In the genomic region with DNA sequence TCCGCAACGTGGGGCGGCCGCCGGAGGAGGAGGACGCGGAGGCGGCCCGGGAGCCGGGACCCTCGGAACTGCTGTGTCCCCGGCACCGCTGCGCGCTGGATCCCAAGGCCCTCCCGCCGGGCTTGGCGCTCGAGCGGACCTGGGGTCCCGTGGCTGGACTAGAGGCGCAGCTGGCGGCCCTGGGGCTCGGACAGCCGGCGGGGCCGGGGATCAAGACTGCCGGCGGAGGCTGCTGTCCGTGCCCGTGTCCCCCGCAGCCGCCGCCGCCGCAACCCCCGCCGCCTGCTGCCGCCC, we compare ENCODE assay signal across 8 mouse cellular contexts. TPM values are rescaled to one million over a fixed set of nuclear protein-coding genes. Genes with fewer than 3 reads are reported as not detected.
DNase-seq lines count a peak whose midpoint lies in the region; ATAC-seq and TF ChIP-seq lines count a peak whose summit lies in the region.

No protein-coding gene starts in this region.

- H3K4me3 ChIP-seq in heart, embryonic 11.5 days (ENCODE audit: low read depth, low read length), result peak overlapping the region; percentile 94
- H3K4me3 ChIP-seq in ES-Bruce4 (ENCODE audit: low read depth, low read length), result peak overlapping the region; percentile 79
- peak overlapping the region; percentile 100 for H3K4me3 ChIP-seq in embryonic facial prominence, embryonic 11.5 days (ENCODE audit: low read depth, low read length)
- peak overlapping the region; percentile 100 for H3K4me3 ChIP-seq in hindbrain, embryonic 14.5 days (replicated peaks; ENCODE audit: low read length)
- peak overlapping the region; percentile 90 for H3K4me3 ChIP-seq in liver, postnatal 0 days (ENCODE audit: low read depth, low read length)
- H3K4me3 ChIP-seq in small intestine, adult 2 months (ENCODE audit: low read depth, low read length), result peak overlapping the region; percentile 86

- peak overlapping the region; percentile 98 for H3K27ac ChIP-seq in heart, embryonic 11.5 days (ENCODE audit: low read depth, low read length)
- H3K27ac ChIP-seq in ES-Bruce4 (ENCODE audit: insufficient read depth, low read length), result no peak overlapping the region
- peak overlapping the region; percentile 76 for H3K27ac ChIP-seq in embryonic facial prominence, embryonic 11.5 days (replicated peaks; ENCODE audit: low read depth, low read length)
- H3K27ac ChIP-seq in hindbrain, embryonic 14.5 days, result peak overlapping the region; percentile 89
- H3K27ac ChIP-seq in liver, postnatal 0 days (ENCODE audit: low read depth), result peak overlapping the region; percentile 95
- H3K27ac ChIP-seq in small intestine, adult 2 months (ENCODE audit: insufficient read depth, low read depth, low read length), result peak overlapping the region; percentile 43; the same call in 1 of the 2 replicates

- no peak for TF ChIP-seq POLR2A in ES-Bruce4 (IDR thresholded peaks at IDR 0.05; ENCODE audit: insufficient read depth, low read length)
- no peak for TF ChIP-seq POLR2A in small intestine, adult 2 months (IDR thresholded peaks at IDR 0.05; ENCODE audit: low read depth, low read length)

- H3K27me3 ChIP-seq in heart, embryonic 11.5 days (ENCODE audit: control insufficient read depth, insufficient read depth, low read length), result no peaks in the 10 kb centered on the region
- no peaks in the 10 kb centered on the region for H3K27me3 ChIP-seq in ES-Bruce4 (ENCODE audit: control insufficient read depth, insufficient read depth, low read length, poor library complexity, severe bottlenecking)
- no peaks in the 10 kb centered on the region for H3K27me3 ChIP-seq in embryonic facial prominence, embryonic 11.5 days (ENCODE audit: control insufficient read depth, insufficient read depth, low read length)
- no peaks in the 10 kb centered on the region for H3K27me3 ChIP-seq in hindbrain, embryonic 14.5 days (ENCODE audit: control insufficient read depth, insufficient read depth, low read length)
- H3K27me3 ChIP-seq in liver, postnatal 0 days (ENCODE audit: insufficient read depth, low read length), result no peaks in the 10 kb centered on the region
- no peaks in the 10 kb centered on the region for H3K27me3 ChIP-seq in small intestine, adult 2 months (ENCODE audit: control insufficient read depth, insufficient read depth, low read length)

- H3K9me3 ChIP-seq in heart, embryonic 11.5 days (replicated peaks; ENCODE audit: control insufficient read depth, low read length), result no peaks in the 10 kb centered on the region
- H3K9me3 ChIP-seq in ES-Bruce4 (replicated peaks; ENCODE audit: control insufficient read depth, insufficient read depth, low read length, poor library complexity, severe bottlenecking), result no peaks in the 10 kb centered on the region
- H3K9me3 ChIP-seq in embryonic facial prominence, embryonic 11.5 days (replicated peaks; ENCODE audit: control insufficient read depth, low read length), result no peaks in the 10 kb centered on the region
- H3K9me3 ChIP-seq in hindbrain, embryonic 14.5 days (ENCODE audit: control insufficient read depth, low read length), result no peaks in the 10 kb centered on the region
- H3K9me3 ChIP-seq in liver, postnatal 0 days (ENCODE audit: low read length), result no peaks in the 10 kb centered on the region

- ATAC-seq in heart, embryonic 11.5 days (replicated peaks; ENCODE audit: insufficient number of reproducible peaks, low FRiP score, low TSS enrichment), result peak; percentile 47
- peak; percentile 37 for ATAC-seq in embryonic facial prominence, embryonic 11.5 days (replicated peaks; ENCODE audit: insufficient number of reproducible peaks, low FRiP score, low TSS enrichment, low read depth)
- ATAC-seq in hindbrain, embryonic 14.5 days (ENCODE audit: low FRiP score), result no peak; the same call in 1 of the 2 replicates
- 0 out of 2 replicates have a peak, but pooled peaks have one; percentile 14 for ATAC-seq in liver, postnatal 0 days

- no peak for TF ChIP-seq CTCF in ES-Bruce4 (IDR thresholded peaks at IDR 0.05; ENCODE audit: low read depth, low read length)
- no peak for TF ChIP-seq CTCF in liver, postnatal 0 days (IDR thresholded peaks at IDR 0.05; ENCODE audit: low read depth)
- TF ChIP-seq CTCF in small intestine, adult 2 months (IDR thresholded peaks at IDR 0.05; ENCODE audit: extremely low read depth, insufficient read length, insufficient replicate concordance, low read depth, low read length), result no peak

- no peak for DNase-seq in heart, postnatal 25 days (ENCODE audit: low spot score)
- peak; percentile 39 for DNase-seq in embryonic facial prominence, embryonic 11.5 days (ENCODE audit: low spot score)
- no peak for DNase-seq in hindbrain, embryonic 14.5 days (ENCODE audit: low spot score)
- no peak for DNase-seq in liver, postnatal 0 days
- DNase-seq in Muller cell, postnatal 12 days (ENCODE audit: inconsistent ontology term), result no peak

- 0% methylated on average over 18 of the region's 39 CpGs for WGBS in heart, embryonic 11.5 days (ENCODE audit: insufficient replicate concordance)
- under 1% methylated on average over 25 of the region's 39 CpGs for WGBS in embryonic facial prominence, embryonic 11.5 days
- 0% methylated on average over 22 of the region's 39 CpGs for WGBS in hindbrain, embryonic 14.5 days
- WGBS in liver, postnatal 0 days (ENCODE audit: insufficient replicate concordance), result under 1% methylated on average over 27 of the region's 39 CpGs
- WGBS in small intestine, adult 2 months, result under 1% methylated on average over 39 of the region's 39 CpGs

- H3K9ac ChIP-seq in heart, embryonic 11.5 days (ENCODE audit: low read depth, low read length), result peak overlapping the region; percentile 98
- H3K9ac ChIP-seq in ES-Bruce4 (ENCODE audit: low read depth, poor library complexity, severe bottlenecking), result peak overlapping the region; percentile 99
- peak overlapping the region; percentile 94 for H3K9ac ChIP-seq in embryonic facial prominence, embryonic 11.5 days (replicated peaks; ENCODE audit: low read length)
- H3K9ac ChIP-seq in hindbrain, embryonic 14.5 days, result peak overlapping the region; percentile 96
- H3K9ac ChIP-seq in liver, postnatal 0 days (replicated peaks), result peak overlapping the region; percentile 94

- no peak for TF ChIP-seq EP300 in ES-Bruce4 (IDR thresholded peaks at IDR 0.05; ENCODE audit: insufficient read depth, low read depth, low read length)
- no peak for TF ChIP-seq EP300 in liver, postnatal 0 days (IDR thresholded peaks at IDR 0.05; ENCODE audit: low read depth)

- peak overlapping the region; percentile 91 for H3K4me2 ChIP-seq in heart, embryonic 11.5 days
- peak overlapping the region; percentile 90 for H3K4me2 ChIP-seq in embryonic facial prominence, embryonic 11.5 days (ENCODE audit: low read depth, low read length)
- peak overlapping the region; percentile 98 for H3K4me2 ChIP-seq in hindbrain, embryonic 14.5 days (replicated peaks)
- peak overlapping the region; percentile 95 for H3K4me2 ChIP-seq in liver, postnatal 0 days (ENCODE audit: low read depth, low read length)

- intact Hi-C loops in heart, postnatal 25 days (cut with DNase I), result no loop called here

- H3K36me3 ChIP-seq in heart, embryonic 11.5 days (ENCODE audit: control insufficient read depth, insufficient read depth, low read length), result no peaks in the 10 kb centered on the region
- H3K36me3 ChIP-seq in ES-Bruce4 (ENCODE audit: control insufficient read depth, insufficient read depth, low read length, poor library complexity, severe bottlenecking), result no peaks in the 10 kb centered on the region
- H3K36me3 ChIP-seq in embryonic facial prominence, embryonic 11.5 days (replicated peaks; ENCODE audit: control insufficient read depth, insufficient read depth, low read depth, low read length), result no peaks in the 10 kb centered on the region
- no peaks in the 10 kb centered on the region; the same call in 1 of the 2 replicates for H3K36me3 ChIP-seq in hindbrain, embryonic 14.5 days (replicated peaks; ENCODE audit: control insufficient read depth, insufficient read depth)
- H3K36me3 ChIP-seq in liver, postnatal 0 days (replicated peaks; ENCODE audit: insufficient read depth, low read length), result no peaks in the 10 kb centered on the region; the same call in 1 of the 2 replicates
- no peaks in the 10 kb centered on the region for H3K36me3 ChIP-seq in small intestine, adult 2 months (ENCODE audit: control insufficient read depth, insufficient read depth, low read length)

- H3K4me1 ChIP-seq in heart, embryonic 11.5 days (ENCODE audit: control insufficient read depth, insufficient read depth, low read length), result peaks cover 19% of the 10 kb centered on the region
- no peaks in the 10 kb centered on the region for H3K4me1 ChIP-seq in ES-Bruce4 (ENCODE audit: control insufficient read depth, insufficient read depth, low read length)
- no peaks in the 10 kb centered on the region for H3K4me1 ChIP-seq in embryonic facial prominence, embryonic 11.5 days (ENCODE audit: control insufficient read depth, insufficient read depth, low read length)
- peaks cover 30% of the 10 kb centered on the region for H3K4me1 ChIP-seq in hindbrain, embryonic 14.5 days (replicated peaks; ENCODE audit: control insufficient read depth, insufficient read depth, low read length)
- H3K4me1 ChIP-seq in liver, postnatal 0 days (ENCODE audit: insufficient read depth), result peaks cover 30% of the 10 kb centered on the region
- H3K4me1 ChIP-seq in small intestine, adult 2 months (ENCODE audit: control insufficient read depth, insufficient read depth, insufficient read length, low read length), result peaks cover 7% of the 10 kb centered on the region; the same call in 1 of the 2 replicates

RNA-seq across cellular contexts. Expression of a gene that starts 0.2 kb away (rescaled TPM):
- polyA plus RNA-seq in heart, embryonic 11.5 days (2014; fragmentation: Nextera tagmentation; extraction: Ambion mirVana), result 2.2 and 2.9 TPM in 2 replicates
- 10 to 100 TPM; 17.9 to 19.9 TPM for total RNA-seq in heart, postnatal 25 days (2021)
- 21.1 and 25.5 TPM in 2 replicates for polyA plus RNA-seq in ES-Bruce4 (2011; ENCODE audit: insufficient read depth, insufficient read length, low read depth, missing spikeins)
- polyA plus RNA-seq in embryonic facial prominence, embryonic 11.5 days (2014; fragmentation: Nextera tagmentation; extraction: Ambion mirVana), result 2.4 and 2.8 TPM in 2 replicates
- polyA plus RNA-seq in hindbrain, embryonic 14.5 days (2014; fragmentation: Nextera tagmentation; extraction: Ambion mirVana), result 6.4 and 6.7 TPM in 2 replicates
- polyA plus RNA-seq in liver, postnatal 0 days (2015; fragmentation: Nextera tagmentation; extraction: Ambion mirVana), result 0.89 and 0.92 TPM in 2 replicates
- polyA plus RNA-seq in small intestine, adult 2 months (2012; rRNA removed), result 2.5 and 4.6 TPM in 2 replicates

RNA-seq across cellular contexts. Expression of a gene that starts 10.7 kb away (rescaled TPM):
- 0.01 TPM in 1 of 2 replicates, not detected in the other for polyA plus RNA-seq in heart, embryonic 11.5 days (2014; fragmentation: Nextera tagmentation; extraction: Ambion mirVana)
- under 1 TPM; 0.05 to 0.06 TPM for total RNA-seq in heart, postnatal 25 days (2021)
- 0.14 and 0.24 TPM in 2 replicates for polyA plus RNA-seq in ES-Bruce4 (2011; ENCODE audit: insufficient read depth, insufficient read length, low read depth, missing spikeins)
- 0.01 and 0.04 TPM in 2 replicates for polyA plus RNA-seq in embryonic facial prominence, embryonic 11.5 days (2014; fragmentation: Nextera tagmentation; extraction: Ambion mirVana)
- 0.23 and 0.50 TPM in 2 replicates for polyA plus RNA-seq in hindbrain, embryonic 14.5 days (2014; fragmentation: Nextera tagmentation; extraction: Ambion mirVana)
- polyA plus RNA-seq in liver, postnatal 0 days (2015; fragmentation: Nextera tagmentation; extraction: Ambion mirVana), result 0.04 TPM in 1 of 2 replicates, not detected in the other
- 0.03 TPM in 2 replicates for polyA plus RNA-seq in small intestine, adult 2 months (2012; rRNA removed)

RNA-seq across cellular contexts. Expression of a gene that starts 47.1 kb away (rescaled TPM):
- polyA plus RNA-seq in heart, embryonic 11.5 days (2014; fragmentation: Nextera tagmentation; extraction: Ambion mirVana), result 64.2 and 70.3 TPM in 2 replicates
- 10 to 100 TPM; 57.8 to 60.6 TPM for total RNA-seq in heart, postnatal 25 days (2021)
- 92.7 and 103 TPM in 2 replicates for polyA plus RNA-seq in ES-Bruce4 (2011; ENCODE audit: insufficient read depth, insufficient read length, low read depth, missing spikeins)
- 57.2 and 61.3 TPM in 2 replicates for polyA plus RNA-seq in embryonic facial prominence, embryonic 11.5 days (2014; fragmentation: Nextera tagmentation; extraction: Ambion mirVana)
- 32.8 and 37.3 TPM in 2 replicates for polyA plus RNA-seq in hindbrain, embryonic 14.5 days (2014; fragmentation: Nextera tagmentation; extraction: Ambion mirVana)
- polyA plus RNA-seq in liver, postnatal 0 days (2015; fragmentation: Nextera tagmentation; extraction: Ambion mirVana), result 18.3 and 19.8 TPM in 2 replicates
- 4.9 and 8.6 TPM in 2 replicates for polyA plus RNA-seq in small intestine, adult 2 months (2012; rRNA removed)

RNA-seq across cellular contexts. Expression of a gene that starts 52.7 kb away (rescaled TPM):
- polyA plus RNA-seq in heart, embryonic 11.5 days (2014; fragmentation: Nextera tagmentation; extraction: Ambion mirVana), result 6.7 and 8.3 TPM in 2 replicates
- total RNA-seq in heart, postnatal 25 days (2021), result 10 to 100 TPM; 14.8 to 19.4 TPM
- polyA plus RNA-seq in ES-Bruce4 (2011; ENCODE audit: insufficient read depth, insufficient read length, low read depth, missing spikeins), result 30.3 and 32.5 TPM in 2 replicates
- polyA plus RNA-seq in embryonic facial prominence, embryonic 11.5 days (2014; fragmentation: Nextera tagmentation; extraction: Ambion mirVana), result 3.1 and 4.2 TPM in 2 replicates
- polyA plus RNA-seq in hindbrain, embryonic 14.5 days (2014; fragmentation: Nextera tagmentation; extraction: Ambion mirVana), result 8.5 and 10.0 TPM in 2 replicates
- polyA plus RNA-seq in liver, postnatal 0 days (2015; fragmentation: Nextera tagmentation; extraction: Ambion mirVana), result 5.6 and 5.7 TPM in 2 replicates
- polyA plus RNA-seq in small intestine, adult 2 months (2012; rRNA removed), result 11.1 and 12.1 TPM in 2 replicates
